Mouse (Mus musculus): ENCODE measurements around the gene Fam107a. TPM values are rescaled to one million over a fixed set of nuclear protein-coding genes. Genes with fewer than 3 reads are reported as not detected.

Gene Fam107a
- 100 to 1,000 TPM; 213 to 316 TPM for total RNA-seq (2021)
- long read RNA-seq, experiment 1, transcript Fam107a-201 (4 exons, 3,151 nt): major isoform, 46 of 108 reads
- long read RNA-seq, experiment 1, partial matches to known transcripts: 2 of 108 reads
- long read RNA-seq, experiment 1, other reads (novel, unspliced or antisense): 56 of 108 reads
- long read RNA-seq, experiment 2, transcript Fam107a-201 (4 exons, 3,151 nt): major isoform, 33 of 84 reads
- long read RNA-seq, experiment 2, partial matches to known transcripts: 2 of 84 reads
- long read RNA-seq, experiment 2, other reads (novel, unspliced or antisense): 45 of 84 reads

DNA sequence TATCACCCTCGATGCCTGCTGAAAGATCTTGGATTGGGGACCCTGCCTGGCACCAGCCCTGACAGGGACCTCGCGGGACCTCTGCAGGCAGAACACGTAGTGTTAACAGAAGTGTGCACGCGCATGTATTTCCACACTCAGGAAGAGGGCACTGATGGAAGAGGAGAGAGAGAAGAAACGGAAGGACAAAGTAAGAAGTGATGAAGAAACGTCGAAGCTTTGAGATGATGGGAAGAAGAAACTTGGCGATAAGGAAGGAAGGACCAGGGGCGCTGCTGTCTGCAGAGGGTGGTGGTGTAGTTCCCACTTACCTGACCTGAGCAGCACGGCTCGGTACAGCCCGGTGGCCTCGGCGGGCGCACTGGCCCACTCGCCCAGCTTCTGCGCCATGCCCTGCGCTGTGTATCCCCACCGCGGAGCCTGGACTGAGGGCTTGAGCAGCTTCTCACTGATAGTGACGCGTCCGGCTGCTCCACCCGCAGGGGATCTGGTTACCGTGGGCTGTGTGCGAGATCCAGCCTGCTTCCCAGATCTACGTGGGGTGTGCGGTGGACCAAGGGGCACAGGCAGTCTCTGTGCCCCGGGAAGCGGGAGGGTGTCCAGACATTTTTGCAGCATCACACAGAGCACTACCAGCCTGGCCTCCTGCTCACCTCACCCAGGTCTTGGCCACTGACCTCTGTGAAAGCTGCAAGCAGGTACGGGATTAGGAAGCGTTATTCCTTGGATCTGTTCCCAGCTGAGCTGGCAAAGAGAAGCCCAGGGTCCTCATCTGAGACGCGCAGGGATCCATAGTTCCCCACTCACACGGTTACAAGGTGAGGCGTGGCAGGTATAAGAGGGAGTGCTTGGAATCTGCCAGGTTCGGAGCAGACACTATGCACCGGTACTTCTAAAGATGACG is at the start of gene Fam107a:
Gene Fam107a (minus strand): TSS at position 830 of the 904 bp plus-strand sequence.
- no peak for DNase-seq (ENCODE audit: low spot score in 2 of 2)

DNA sequence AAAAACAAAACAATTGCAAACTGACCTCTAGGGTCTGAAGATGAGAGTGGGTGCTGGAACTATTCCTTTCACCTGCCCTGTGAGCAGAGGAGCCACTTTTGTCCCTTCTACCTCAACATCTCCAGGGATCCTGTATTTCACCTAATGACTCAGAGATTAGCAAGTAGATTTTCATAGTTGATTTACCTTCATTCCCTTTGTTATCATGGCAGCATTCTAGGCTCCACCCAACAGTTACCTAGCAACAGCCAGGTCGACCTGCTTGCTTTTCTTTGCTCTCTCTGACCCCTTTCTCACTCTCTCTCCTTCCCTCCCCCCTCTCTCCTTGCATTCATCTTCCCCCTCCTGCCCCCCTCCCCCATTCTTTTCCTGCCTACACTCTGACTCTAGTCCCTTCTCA is 49.3 kb upstream of the Fam107a start:
- DNase-seq (ENCODE audit: low spot score in 2 of 2): no peak

- no peak for DNase-seq (ENCODE audit: low spot score in 2 of 2)
These were observed 48.0 kb upstream of the Fam107a start for GRCm38 (mm10) chr14:8365833-8366232.

DNA sequence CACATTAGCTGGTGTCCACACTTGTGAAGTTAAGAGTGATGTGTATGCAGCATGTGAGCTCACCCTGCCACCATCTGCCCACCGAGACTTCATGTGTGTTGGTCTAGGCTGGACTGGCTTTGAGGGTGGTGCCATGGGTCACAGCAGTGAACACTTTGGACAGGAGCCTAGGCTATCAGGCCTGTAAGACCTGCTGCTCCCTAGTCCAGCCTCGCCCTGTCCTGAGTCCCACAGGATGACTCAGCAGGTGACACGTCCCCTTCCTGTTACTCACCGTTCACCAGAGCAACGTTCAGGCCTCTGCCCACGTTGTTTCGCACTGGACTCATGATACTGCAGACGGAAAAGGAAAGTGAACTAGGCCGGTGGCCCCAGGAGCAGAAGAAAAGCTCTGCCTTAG is 39.0 kb upstream of the Fam107a start:
- no peak for DNase-seq (ENCODE audit: low spot score in 2 of 2)

DNA sequence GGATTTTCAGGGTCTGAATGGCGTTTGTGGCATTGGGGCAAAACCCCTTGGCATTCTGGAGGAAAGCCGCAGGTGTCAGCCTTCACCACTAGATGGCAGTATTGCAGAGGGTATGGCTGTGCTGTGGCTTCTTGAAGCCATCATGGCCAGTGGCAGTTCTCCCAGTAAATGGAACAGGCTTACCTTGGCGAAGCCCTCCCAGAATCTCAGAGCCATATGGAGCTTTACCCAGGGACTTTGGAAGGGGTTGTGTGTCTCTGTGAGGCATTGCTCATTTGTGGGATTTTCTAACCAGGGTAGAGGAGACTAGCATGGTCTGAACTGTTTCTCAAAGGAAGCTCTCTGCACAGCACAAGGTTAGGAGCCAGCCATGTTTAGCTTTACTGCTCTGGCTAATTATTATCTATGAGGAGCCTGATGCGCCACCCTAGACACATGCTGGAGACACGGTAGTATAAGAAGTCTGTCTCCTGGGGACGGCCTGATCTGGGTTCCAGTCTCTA is 38.2 kb upstream of the Fam107a start:
- DNase-seq (ENCODE audit: low spot score in 2 of 2): peak; percentile 64 to 74

- DNase-seq (ENCODE audit: low spot score in 2 of 2): peak in 1 of 2 experiments; percentile 19
These were observed 31.1 kb upstream of the Fam107a start for GRCm38 (mm10) chr14:8348927-8349326.

- DNase-seq (ENCODE audit: low spot score in 2 of 2): peak; percentile 79 to 93
These were observed 28.6 kb upstream of the Fam107a start for GRCm38 (mm10) chr14:8346255-8346997.

- DNase-seq (ENCODE audit: low spot score in 2 of 2): no peak
These were observed 27.7 kb upstream of the Fam107a start for GRCm38 (mm10) chr14:8345566-8345965.

- no peak for DNase-seq (ENCODE audit: low spot score in 2 of 2)
These were observed 24.8 kb upstream of the Fam107a start for GRCm38 (mm10) chr14:8342509-8343106.

GRCm38 (mm10) chr14:8340226-8340625 is 22.4 kb upstream of the Fam107a start:
- no peak for DNase-seq (ENCODE audit: low spot score in 2 of 2)

- no peak for DNase-seq (ENCODE audit: low spot score in 2 of 2)
These were observed 18.1 kb upstream of the Fam107a start for GRCm38 (mm10) chr14:8335947-8336346.

- DNase-seq (ENCODE audit: low spot score in 2 of 2): no peak
These were observed 16.7 kb upstream of the Fam107a start for GRCm38 (mm10) chr14:8334511-8334910.

GRCm38 (mm10) chr14:8332314-8333252 is 14.8 kb upstream of the Fam107a start:
- no peak for DNase-seq (ENCODE audit: low spot score in 2 of 2)

- no peak for DNase-seq (ENCODE audit: low spot score in 2 of 2)
These were observed 13.6 kb upstream of the Fam107a start for GRCm38 (mm10) chr14:8331307-8331905.

DNA sequence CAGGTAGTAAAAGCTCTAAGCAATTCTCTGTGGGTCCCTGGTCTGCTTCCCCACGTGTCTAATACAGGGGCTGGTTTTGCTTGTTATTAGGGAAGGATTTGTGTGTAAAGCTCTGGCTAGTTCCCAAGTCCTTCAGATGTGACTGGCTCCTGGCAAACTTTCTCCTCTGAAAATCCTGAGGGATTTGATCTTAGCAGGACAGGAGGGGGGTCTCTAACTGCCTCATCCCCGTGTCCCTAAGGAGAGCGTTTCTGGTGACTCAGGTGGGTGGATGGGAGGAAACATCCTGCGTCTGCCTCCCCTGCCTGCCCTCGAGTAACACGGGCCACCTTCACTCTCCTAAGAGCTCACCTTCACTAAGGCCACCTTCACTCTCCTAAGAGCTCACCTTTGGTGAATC is 12.6 kb upstream of the Fam107a start:
- no peak for DNase-seq (ENCODE audit: low spot score in 2 of 2)

DNA sequence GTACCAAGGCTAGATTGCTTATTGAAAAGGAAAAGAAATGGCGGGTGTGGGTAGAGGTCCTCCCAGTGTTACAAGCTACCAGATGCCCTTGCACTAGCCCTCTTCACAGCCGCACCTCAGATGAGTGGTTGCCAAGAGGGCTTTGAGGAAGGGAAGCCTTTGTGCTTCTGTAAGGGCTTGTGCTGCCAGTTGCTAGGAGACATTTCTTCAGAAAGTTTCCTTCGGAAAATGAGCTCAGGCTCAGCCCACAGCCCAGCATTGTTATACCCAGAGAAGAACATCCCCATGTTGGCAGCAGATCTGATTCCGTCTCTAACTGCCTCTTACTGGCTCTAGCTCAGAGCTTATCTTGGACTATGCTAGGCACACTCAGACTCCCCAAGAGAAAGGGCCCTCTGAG is 11.7 kb upstream of the Fam107a start:
- no peak for DNase-seq (ENCODE audit: low spot score in 2 of 2)

GRCm38 (mm10) chr14:8327371-8327770 is 9.5 kb upstream of the Fam107a start:
- DNase-seq (ENCODE audit: low spot score in 2 of 2): no peak

DNA sequence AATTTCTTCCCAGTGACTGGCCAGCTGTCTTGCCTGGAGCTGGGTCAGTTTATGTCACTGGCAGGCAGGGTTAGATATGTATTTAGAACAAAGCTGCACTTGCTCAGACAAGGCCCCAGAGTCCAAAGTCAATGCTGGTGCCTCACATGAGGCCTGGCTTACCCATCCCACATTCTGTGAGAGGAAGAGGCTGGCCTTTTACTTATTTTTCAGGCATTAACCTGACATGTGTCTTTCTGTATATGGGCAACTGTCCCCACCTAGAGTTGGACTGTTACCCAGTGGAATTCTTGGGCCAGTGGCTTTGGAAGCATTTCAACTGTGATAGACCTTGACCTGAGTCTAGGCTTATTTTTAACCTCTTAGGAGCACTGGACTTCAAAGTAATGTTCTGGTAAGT is 9.1 kb upstream of the Fam107a start:
- no peak for DNase-seq (ENCODE audit: low spot score in 2 of 2)

GRCm38 (mm10) chr14:8325746-8326145 is 7.9 kb upstream of the Fam107a start:
- DNase-seq (ENCODE audit: low spot score in 2 of 2): no peak

Measured in left cerebral cortex, adult 18-20 months (tissue).